18 mouse cellular contexts compared by ENCODE assay signal in genomic region chr9:14663591-14663990, GRCm38 (mm10). TPM values are rescaled to one million over a fixed set of nuclear protein-coding genes. Genes with fewer than 3 reads are reported as not detected.
DNase-seq lines count a peak whose midpoint lies in the region; ATAC-seq lines count a peak whose summit lies in the region.
"Had no signal": no experiment of that assay in that cellular context is flagged by ENCODE, and none has a peak within 500 bp of the region (broad histone marks: within the 10 kb centered on the region; RNA-seq: fewer than 3 reads in every experiment).

No protein-coding gene starts in this region.

- WGBS in heart, embryonic 11.5 days (ENCODE audit: insufficient replicate concordance): 84% methylated on average over 2 of the region's 2 CpGs
- WGBS in stomach, embryonic 14.5 days: 92% methylated on average over 2 of the region's 2 CpGs
- WGBS in hindbrain, embryonic 14.5 days: 91% methylated on average over 2 of the region's 2 CpGs

- H3K4me2 ChIP-seq in heart, embryonic 11.5 days: no peak overlapping the region
- no peak overlapping the region for H3K4me2 ChIP-seq in stomach, embryonic 14.5 days (replicated peaks; ENCODE audit: low read depth, low read length)
- H3K4me2 ChIP-seq in hindbrain, embryonic 14.5 days (replicated peaks): no peak overlapping the region
- H3K4me2 ChIP-seq: heart, embryonic 13.5 days; kidney, embryonic 15.5 days; liver, embryonic 12.5 days had no signal

- ATAC-seq in heart, embryonic 11.5 days (replicated peaks; ENCODE audit: insufficient number of reproducible peaks, low FRiP score, low TSS enrichment): no peak
- no peak for ATAC-seq in stomach, embryonic 14.5 days (ENCODE audit: insufficient number of reproducible peaks, insufficient read depth, low FRiP score, low read depth)
- ATAC-seq in hindbrain, embryonic 14.5 days (ENCODE audit: low FRiP score): no peak
- ATAC-seq: hindbrain, postnatal 0 days; intestine, postnatal 0 days; liver, embryonic 12.5 days had no signal

- peaks cover 19% of the 10 kb centered on the region for H3K4me1 ChIP-seq in heart, embryonic 11.5 days (ENCODE audit: control insufficient read depth, insufficient read depth, low read length)
- peaks cover 8% of the 10 kb centered on the region for H3K4me1 ChIP-seq in brown adipose tissue, adult 24 weeks (ENCODE audit: control insufficient read depth, insufficient read depth, insufficient read length, low read length)
- no peaks in the 10 kb centered on the region for H3K4me1 ChIP-seq in stomach, embryonic 14.5 days (ENCODE audit: control insufficient read depth, insufficient read depth, low read length)
- H3K4me1 ChIP-seq in hindbrain, embryonic 14.5 days (replicated peaks; ENCODE audit: control insufficient read depth, insufficient read depth, low read length): no peaks in the 10 kb centered on the region
- H3K4me1 ChIP-seq: kidney, embryonic 15.5 days; liver, embryonic 12.5 days had no signal

- peak; percentile 88 for DNase-seq in heart, adult 11 months
- peak; percentile 52 for DNase-seq in Muller cell, postnatal 12 days (ENCODE audit: inconsistent ontology term)
- no peak for DNase-seq in hindbrain, embryonic 14.5 days (ENCODE audit: low spot score)
- no peak for DNase-seq in ovary, adult 18-20 months (ENCODE audit: low spot score)
- DNase-seq: adrenal gland, adult 8-10 months; kidney, postnatal 4 days; layer of hippocampus, adult 9-11 months; lung, adult 2 months; lung, postnatal 36 days had no signal

- no peaks in the 10 kb centered on the region for H3K36me3 ChIP-seq in heart, embryonic 11.5 days (ENCODE audit: control insufficient read depth, insufficient read depth, low read length)
- no peaks in the 10 kb centered on the region for H3K36me3 ChIP-seq in stomach, embryonic 14.5 days (ENCODE audit: control insufficient read depth, insufficient read depth, low read length)
- no peaks in the 10 kb centered on the region for H3K36me3 ChIP-seq in hindbrain, embryonic 14.5 days (replicated peaks; ENCODE audit: control insufficient read depth, insufficient read depth)
- H3K36me3 ChIP-seq: heart, embryonic 13.5 days; kidney, embryonic 15.5 days; liver, embryonic 12.5 days had no signal

- H3K4me3 ChIP-seq in heart, embryonic 11.5 days (ENCODE audit: low read depth, low read length): no peak overlapping the region
- H3K4me3 ChIP-seq in brown adipose tissue, adult 24 weeks (ENCODE audit: insufficient read depth, low read depth, low read length): peak overlapping the region; percentile 31; the same call in 1 of the 2 replicates
- H3K4me3 ChIP-seq in stomach, embryonic 14.5 days (ENCODE audit: low read depth, low read length): no peak overlapping the region
- H3K4me3 ChIP-seq in hindbrain, embryonic 14.5 days (replicated peaks; ENCODE audit: low read length): no peak overlapping the region
- H3K4me3 ChIP-seq: heart, embryonic 13.5 days; kidney, embryonic 15.5 days; left cerebral cortex, adult 2 months; liver, embryonic 12.5 days had no signal

- H3K27ac ChIP-seq in heart, embryonic 11.5 days (ENCODE audit: low read depth, low read length): no peak overlapping the region
- H3K27ac ChIP-seq in brown adipose tissue, adult 24 weeks (replicated peaks; ENCODE audit: low read depth, low read length): peak overlapping the region; percentile 91
- peak overlapping the region; percentile 84; the same call in 1 of the 2 replicates for H3K27ac ChIP-seq in stomach, embryonic 14.5 days (ENCODE audit: low read length)
- H3K27ac ChIP-seq in hindbrain, embryonic 14.5 days: no peak overlapping the region
- H3K27ac ChIP-seq: heart, embryonic 13.5 days; hindbrain, postnatal 0 days; kidney, embryonic 15.5 days; left cerebral cortex, adult 2 months; liver, embryonic 12.5 days had no signal

- H3K27me3 ChIP-seq in heart, embryonic 11.5 days (ENCODE audit: control insufficient read depth, insufficient read depth, low read length): no peaks in the 10 kb centered on the region
- no peaks in the 10 kb centered on the region for H3K27me3 ChIP-seq in stomach, embryonic 14.5 days (ENCODE audit: control insufficient read depth, insufficient read depth, low read length)
- H3K27me3 ChIP-seq in hindbrain, embryonic 14.5 days (ENCODE audit: control insufficient read depth, insufficient read depth, low read length): no peaks in the 10 kb centered on the region
- H3K27me3 ChIP-seq: heart, embryonic 13.5 days; kidney, embryonic 15.5 days; liver, embryonic 12.5 days had no signal

- no peak overlapping the region for H3K9ac ChIP-seq in heart, embryonic 11.5 days (ENCODE audit: low read depth, low read length)
- H3K9ac ChIP-seq in stomach, embryonic 14.5 days (replicated peaks; ENCODE audit: low read depth, low read length): no peak overlapping the region
- no peak overlapping the region for H3K9ac ChIP-seq in hindbrain, embryonic 14.5 days
- H3K9ac ChIP-seq: heart, embryonic 13.5 days; kidney, embryonic 15.5 days; liver, embryonic 12.5 days had no signal

- H3K9me3 ChIP-seq in heart, embryonic 11.5 days (replicated peaks; ENCODE audit: control insufficient read depth, low read length): no peaks in the 10 kb centered on the region
- H3K9me3 ChIP-seq in stomach, embryonic 14.5 days (ENCODE audit: control insufficient read depth, low read depth, low read length): no peaks in the 10 kb centered on the region
- no peaks in the 10 kb centered on the region for H3K9me3 ChIP-seq in hindbrain, embryonic 14.5 days (ENCODE audit: control insufficient read depth, low read length)
- H3K9me3 ChIP-seq: heart, embryonic 13.5 days; kidney, embryonic 15.5 days; liver, embryonic 12.5 days had no signal

RNA-seq across cellular contexts. Expression of gene Amotl1, which starts 18.7 kb away (rescaled TPM):
- 21.3 and 23.8 TPM in 2 replicates for polyA plus RNA-seq in heart, embryonic 11.5 days (2014; fragmentation: Nextera tagmentation; extraction: Ambion mirVana)
- 35.8 and 41.1 TPM in 2 replicates for polyA plus RNA-seq in brown adipose tissue, adult 24 weeks (2012; ENCODE audit: insufficient read depth, insufficient read length, missing spikeins)
- polyA plus RNA-seq in stomach, embryonic 14.5 days (2014; fragmentation: Nextera tagmentation; extraction: Ambion mirVana): 31.8 and 35.3 TPM in 2 replicates
- polyA plus RNA-seq in hindbrain, embryonic 14.5 days (2014; fragmentation: Nextera tagmentation; extraction: Ambion mirVana): 10.1 and 10.3 TPM in 2 replicates

Comparison
In these comparisons a context has a peak if more than half of its experiments do, and no peak if none do; other contexts are left out.
1. DNase-seq: peak in heart, adult 11 months (single experiment) and Muller cell, postnatal 12 days (single experiment); none in hindbrain, embryonic 14.5 days (single experiment) and ovary, adult 18-20 months (single experiment).
2. H3K27ac ChIP-seq: peak in brown adipose tissue, adult 24 weeks (single experiment) and stomach, embryonic 14.5 days (single experiment); none in heart, embryonic 11.5 days (single experiment) and hindbrain, embryonic 14.5 days (single experiment).